Mouse (Mus musculus) liver, adult 2 months (tissue): ENCODE measurements around the gene Ang6. TPM values are rescaled to one million over a fixed set of nuclear protein-coding genes. Genes with fewer than 3 reads are reported as not detected.
"Not testable (repeated sequence)": the region's sequence is repeated elsewhere in the genome, so short reads cannot be mapped to it uniquely, and the experiment has no call there.

ENCODE experiments used
- DNase-seq: peaks from one replicate; pipeline ENCODE4 v3.0.0-alpha.2; 2011; ENCODE audit warnings: low read depth, low spot score; ENCODE audit errors: extremely low read depth
- H3K27ac ChIP-seq: fragments of 200-500 bp; replicated peaks from 2 replicates; pipeline ENCODE4 v1.5.1; 2012; ENCODE audit warnings: low read depth, mild to moderate bottlenecking, control low read depth, inconsistent platforms, low read length; ENCODE audit not compliant: insufficient read depth
- H3K27me3 ChIP-seq: fragments of 200-500 bp; 2 replicates; pipeline ENCODE4 v1.6.1; 2012; ENCODE audit warnings: mild to moderate bottlenecking, moderate library complexity, low read length, inconsistent platforms; ENCODE audit not compliant: control insufficient read depth, insufficient read depth
- H3K36me3 ChIP-seq: fragments of 200-500 bp; 2 replicates; pipeline ENCODE4 v1.6.1; 2012; ENCODE audit warnings: low read length, inconsistent platforms; ENCODE audit not compliant: control insufficient read depth, insufficient read depth
- H3K4me1 ChIP-seq: fragments of 200-500 bp; 2 replicates; pipeline ENCODE4 v1.6.1; 2011; ENCODE audit warnings: low read length; ENCODE audit not compliant: control insufficient read depth, insufficient read depth
- H3K4me3 ChIP-seq: fragments of 200-500 bp; 2 replicates; pipeline ENCODE4 v1.5.1; 2011; ENCODE audit warnings: low read depth, mild to moderate bottlenecking, control low read depth, low read length, moderate library complexity; ENCODE audit not compliant: insufficient read depth
- H3K79me2 ChIP-seq: fragments of 200-500 bp; 2 replicates; pipeline ENCODE4 v1.6.1; 2012; ENCODE audit warnings: inconsistent platforms, mild to moderate bottlenecking, low read length, moderate library complexity; ENCODE audit not compliant: control insufficient read depth, insufficient read depth
- H3K9ac ChIP-seq: fragments of 200-500 bp; 2 replicates; pipeline ENCODE4 v1.6.1; 2012; ENCODE audit warnings: low read depth, mild to moderate bottlenecking, control low read depth, inconsistent platforms, low read length
- CTCF ChIP-seq: fragments of 200-500 bp; IDR thresholded peaks from 2 replicates; pipeline ENCODE4 v1.5.1; 2011; ENCODE audit warnings: low read depth, low read length, control low read depth
- POLR2A ChIP-seq: fragments of 200-500 bp; IDR thresholded peaks from 2 replicates; pipeline ENCODE4 v1.6.1; 2011; ENCODE audit warnings: low read length, control low read depth; ENCODE audit not compliant: insufficient read depth; ENCODE audit errors: extremely low read depth
- WGBS: fragments of 180-500 bp; shearing (Covaris S2); methylation state at CpG from one replicate; pipeline ENCODE4 v1.1.7; 2018; 5-methylcytosine and 5-hydroxymethylcytosine counted together
- polyA plus RNA-seq: library from polyadenylated mRNA; depleted of rRNA; stranded (reverse); fragments of >200 nt; gene quantifications from 2 replicates; pipeline ENCODE4 v1.2.3, GENCODE M21; 2012; rRNA removed
- total RNA-seq: library from RNA; depleted of rRNA; stranded (reverse); fragments of >200 nt; gene quantifications from 2 replicates; pipeline ENCODE4 v1.2.3, GENCODE M21; 2014; rRNA removed

Gene Ang6
- total and polyA plus RNA-seq, 2 experiments, result not detected

DNA sequence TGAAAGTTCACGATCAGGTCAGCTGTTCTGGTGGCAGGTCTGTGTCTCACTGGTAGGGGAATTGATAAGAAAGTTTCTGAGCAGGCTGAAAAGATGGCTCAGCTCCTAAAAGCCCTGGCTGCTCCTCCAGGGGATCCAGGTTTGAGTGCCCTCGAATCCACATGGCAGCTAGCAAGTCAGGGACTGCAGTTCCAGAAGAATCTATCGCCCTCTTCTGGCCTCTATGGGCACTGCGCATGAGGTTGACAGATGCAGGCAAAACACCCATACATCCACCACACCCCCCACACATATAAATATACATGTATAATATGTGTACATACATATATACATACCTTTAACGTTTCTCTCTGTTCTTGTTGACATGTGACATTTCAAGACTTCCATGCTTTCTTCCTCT, 14.7 kb downstream of the Ang6 start:
- not testable (repeated sequence) for H3K27me3 ChIP-seq, H3K4me1 ChIP-seq, H3K36me3 ChIP-seq, H3K4me3 ChIP-seq, H3K79me2 ChIP-seq, H3K9ac ChIP-seq, H3K27ac ChIP-seq
- WGBS, result 11% methylated on average over 5 of the region's 5 CpGs
- peak; percentile 7 for DNase-seq
- TF ChIP-seq CTCF, result peak; percentile 69

DNA sequence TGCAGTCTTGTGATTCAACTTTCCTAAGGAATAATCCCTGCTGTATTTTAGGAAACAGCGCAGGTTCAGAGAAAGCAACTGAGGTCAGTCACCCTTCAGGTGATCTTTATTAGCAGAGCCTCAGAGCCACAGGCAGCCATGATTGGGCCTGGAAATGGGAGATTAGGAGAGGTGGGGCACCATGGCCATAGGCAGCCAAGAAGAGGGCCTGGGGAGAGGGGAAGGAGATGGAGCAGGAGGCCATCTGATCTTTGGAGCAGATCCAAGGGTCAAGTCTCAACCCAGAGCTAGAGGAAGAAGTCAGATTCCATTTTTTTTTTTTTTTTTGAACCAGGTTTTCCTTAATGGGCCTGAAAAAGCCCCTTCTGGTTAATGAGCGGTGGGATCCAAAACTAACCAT, 15.9 kb downstream of the Ang6 start:
- Histone ChIP-seq H3K4me3 (no peak overlapping the region), H3K4me1 (no peaks in the 10 kb centered on the region), H3K9ac (no peak overlapping the region), H3K79me2 (no peaks in the 10 kb centered on the region), H3K27me3 (no peaks in the 10 kb centered on the region), H3K36me3 (no peaks in the 10 kb centered on the region), H3K27ac (no peak overlapping the region)
- TF ChIP-seq POLR2A (no peak), CTCF (no peak)
- DNase-seq, result no peak
- 89% methylated on average over 2 of the region's 2 CpGs for WGBS

DNA sequence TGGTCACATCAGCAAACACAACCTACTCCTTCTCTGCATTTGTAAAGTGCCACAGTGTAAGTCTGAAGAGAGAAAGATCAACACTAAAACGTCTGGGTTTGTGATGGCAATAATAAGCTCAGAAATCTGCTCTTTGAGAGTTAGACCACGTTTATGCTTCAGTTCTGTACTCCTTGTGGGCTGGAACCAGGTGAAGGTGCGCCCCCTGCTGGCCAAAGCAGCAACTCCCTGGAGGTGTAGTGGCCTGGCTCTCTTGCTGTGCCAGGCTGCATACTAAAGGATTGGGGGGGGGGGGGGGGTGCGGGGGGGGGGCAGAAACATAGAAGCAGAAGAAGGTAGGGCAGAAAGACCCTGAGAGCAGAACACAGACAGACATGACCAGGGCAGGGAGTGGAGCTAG, 18.2 kb downstream of the Ang6 start:
- Histone ChIP-seq H3K27me3 (no peaks in the 10 kb centered on the region), H3K36me3 (no peaks in the 10 kb centered on the region), H3K27ac (no peak overlapping the region), H3K9ac (no peak overlapping the region), H3K4me1 (no peaks in the 10 kb centered on the region), H3K79me2 (no peaks in the 10 kb centered on the region), H3K4me3 (no peak overlapping the region)
- peak; percentile 22 for DNase-seq
- TF ChIP-seq POLR2A, result no peak
- TF ChIP-seq CTCF, result peak; percentile 82
- WGBS, result 0% methylated on average over 4 of the region's 4 CpGs

DNA sequence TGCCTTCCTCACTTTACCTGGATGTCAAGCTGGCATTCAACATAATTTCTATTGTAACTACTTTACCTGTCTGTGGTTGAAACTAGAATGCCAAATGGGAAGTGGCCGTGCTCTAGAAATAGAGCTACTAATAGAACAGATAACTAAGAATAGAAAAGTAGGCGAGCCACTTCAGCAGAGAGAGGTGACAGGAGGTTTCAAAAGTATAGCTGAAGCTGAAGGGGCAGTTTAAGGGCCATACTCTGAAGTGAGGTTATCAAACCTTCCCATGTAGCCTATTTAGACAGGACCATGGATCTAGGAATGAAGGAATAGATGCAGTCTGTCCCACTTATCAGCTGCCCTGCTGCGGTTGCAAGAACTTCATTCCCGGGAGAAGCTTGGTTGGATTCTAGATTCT, 18.6 kb downstream of the Ang6 start:
- Histone ChIP-seq H3K27me3 (no peaks in the 10 kb centered on the region), H3K9ac (no peak overlapping the region), H3K4me1 (no peaks in the 10 kb centered on the region), H3K4me3 (no peak overlapping the region), H3K79me2 (no peaks in the 10 kb centered on the region), H3K27ac (no peak overlapping the region), H3K36me3 (no peaks in the 10 kb centered on the region)
- 49% methylated on average over 4 of the region's 4 CpGs for WGBS
- no peak for DNase-seq
- TF ChIP-seq CTCF (no peak), POLR2A (no peak)

DNA sequence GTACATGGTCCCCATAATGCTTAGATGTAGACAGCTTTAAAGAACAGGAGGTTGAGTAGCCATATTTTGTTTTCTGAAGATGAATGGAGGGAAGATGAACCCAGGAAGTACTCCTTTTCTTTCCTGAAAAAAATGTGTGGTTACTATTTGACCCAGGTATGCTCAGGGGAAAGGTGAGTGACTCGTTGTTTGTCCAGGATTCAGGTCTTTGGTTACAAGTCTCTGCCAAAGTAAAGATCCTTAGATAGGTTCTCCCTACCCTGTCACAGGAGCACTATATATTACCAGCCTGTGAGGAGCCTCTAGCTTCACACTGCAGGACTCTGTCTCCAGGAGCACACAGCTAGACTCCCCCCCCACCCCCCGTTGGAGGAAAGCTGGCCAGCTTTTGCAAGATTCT, 45.3 kb downstream of the Ang6 start, which contains the start of gene Ang5:
Ang5 (plus strand) TSS at position 301 of the 400 bp plus-strand sequence.
- not testable (repeated sequence) for H3K27me3 ChIP-seq, H3K4me1 ChIP-seq, H3K9ac ChIP-seq, DNase-seq, H3K4me3 ChIP-seq, H3K79me2 ChIP-seq, H3K27ac ChIP-seq, H3K36me3 ChIP-seq
- WGBS, result no CpG with 5 or more reads among the region's 2 CpGs

DNA sequence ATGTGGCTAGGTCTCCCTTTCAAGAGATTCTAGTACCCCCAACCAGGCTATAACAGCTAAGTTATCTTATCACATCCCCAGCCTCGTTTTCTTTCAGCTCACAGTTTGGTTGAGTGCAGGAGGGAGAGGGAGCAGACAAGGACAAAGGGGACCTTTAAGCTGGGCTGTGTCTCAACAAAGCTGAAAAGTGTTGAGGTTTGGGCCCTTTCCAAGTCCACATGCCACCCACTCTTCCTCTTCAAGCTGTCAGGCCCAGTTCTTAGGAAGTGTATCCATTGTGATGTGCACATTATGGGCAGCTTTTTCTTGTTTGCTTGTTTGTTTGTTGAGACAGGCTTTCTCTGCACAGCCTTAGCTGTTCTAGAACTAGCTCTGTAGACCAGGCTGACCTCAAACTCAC, 47.0 kb downstream of the Ang6 start:
- no CpG with 5 or more reads among the region's 1 CpGs for WGBS
- DNase-seq, result not testable (repeated sequence)

DNA sequence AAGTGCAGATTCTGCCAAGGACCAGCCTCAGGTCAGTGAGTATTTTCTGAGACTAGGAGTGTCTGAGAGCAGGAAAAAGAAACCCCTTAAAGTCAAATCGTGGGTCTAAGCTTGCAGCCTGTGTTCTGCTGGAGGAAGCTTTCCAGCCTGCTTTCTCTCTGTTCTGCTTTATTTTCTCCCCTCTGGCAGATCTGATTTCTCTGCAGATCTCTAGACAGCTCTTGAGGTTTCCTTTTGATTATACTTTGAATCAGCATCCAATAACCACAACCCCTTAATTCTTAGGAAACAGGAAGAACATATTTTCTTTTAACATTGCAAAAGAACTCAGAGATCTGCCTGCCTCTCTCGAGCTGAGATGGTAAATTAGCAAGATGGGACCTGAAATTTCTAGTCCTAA, 48.7 kb downstream of the Ang6 start:
- H3K79me2 ChIP-seq, H3K4me3 ChIP-seq, H3K27me3 ChIP-seq, H3K4me1 ChIP-seq, DNase-seq, H3K27ac ChIP-seq, H3K36me3 ChIP-seq, H3K9ac ChIP-seq: not testable (repeated sequence)
- 27% methylated on average over 2 of the region's 2 CpGs for WGBS

More for the DNA sequence above, 47.0 kb downstream of the Ang6 start:
- H3K9ac ChIP-seq, H3K27me3 ChIP-seq, H3K27ac ChIP-seq, H3K36me3 ChIP-seq, H3K4me3 ChIP-seq, H3K79me2 ChIP-seq, H3K4me1 ChIP-seq: not testable (repeated sequence)

Other genes starting within 250 kb of the Ang6 start
- not detected in 2 replicates for gene Gm8180, start 217.5 kb downstream of the Ang6 start, total RNA-seq
- not detected in 2 replicates for gene Gm8180, start 217.5 kb downstream of the Ang6 start, polyA plus RNA-seq
- not detected in 2 replicates for gene Ear1, start 126.8 kb downstream of the Ang6 start, total RNA-seq
- 0.17 TPM in 1 of 2 replicates, not detected in the other for gene Ear1, start 126.8 kb downstream of the Ang6 start, polyA plus RNA-seq
- gene Ear10, start 78.7 kb downstream of the Ang6 start, total RNA-seq, result not detected in 2 replicates
- not detected in 2 replicates for gene Ear10, start 78.7 kb downstream of the Ang6 start, polyA plus RNA-seq
- gene Gm8113, start 76.9 kb downstream of the Ang6 start, total RNA-seq, result 0.28 and 0.34 TPM in 2 replicates
- gene Gm8113, start 76.9 kb downstream of the Ang6 start, polyA plus RNA-seq, result 0.11 and 0.21 TPM in 2 replicates
- gene Ang5, start 45.2 kb downstream of the Ang6 start, total RNA-seq, result not detected in 2 replicates
- gene Ang5, start 45.2 kb downstream of the Ang6 start, polyA plus RNA-seq, result not detected in 2 replicates
- 7.0 and 9.2 TPM in 2 replicates for gene Ear2, start 100.4 kb upstream of the Ang6 start, total RNA-seq
- gene Ear2, start 100.4 kb upstream of the Ang6 start, polyA plus RNA-seq, result 4.1 and 11.5 TPM in 2 replicates
- gene Gm3327, start 121.6 kb upstream of the Ang6 start, total RNA-seq, result not detected in 2 replicates
- gene Gm3327, start 121.6 kb upstream of the Ang6 start, polyA plus RNA-seq, result not detected in 2 replicates
- not detected in 2 replicates for gene Gm8212, start 195.4 kb upstream of the Ang6 start, total RNA-seq
- not detected in 2 replicates for gene Gm8212, start 195.4 kb upstream of the Ang6 start, polyA plus RNA-seq
- gene 4930503E14Rik, start 211.0 kb upstream of the Ang6 start, total RNA-seq, result not detected in 2 replicates
- not detected in 2 replicates for gene 4930503E14Rik, start 211.0 kb upstream of the Ang6 start, polyA plus RNA-seq